Mouse (Mus musculus) intestine, embryonic 14.5 days (tissue): ENCODE data around the gene Tsr1. TPM values are rescaled to one million over a fixed set of nuclear protein-coding genes. Genes with fewer than 3 reads are reported as not detected.

ENCODE experiments used
- ATAC-seq: fragments of 200-750 bp; cut with Nextera tagmentation; replicated peaks from 2 replicates; pipeline ENCODE4 v1.8.0; 2017; ENCODE audit warnings: low read depth, moderate number of reproducible peaks, moderate TSS enrichment, moderate library complexity; ENCODE audit not compliant: low FRiP score, low TSS enrichment
- DNase-seq: peaks from one replicate; pipeline ENCODE4 v3.0.0-alpha.2; 2018; ENCODE audit warnings: low spot score
- H3K27ac ChIP-seq: fragments of 300-500 bp; sonication (generic); 2 replicates; pipeline ENCODE4 v1.5.1; 2014; ENCODE audit warnings: low read depth, mild to moderate bottlenecking, control low read depth
- H3K27me3 ChIP-seq: fragments of 300-500 bp; sonication (generic); replicated peaks from 2 replicates; pipeline ENCODE4 v1.6.1; 2014; ENCODE audit warnings: low read length, control low read depth; ENCODE audit not compliant: control insufficient read depth, insufficient read depth
- H3K36me3 ChIP-seq: fragments of 300-500 bp; sonication (generic); 2 replicates; pipeline ENCODE4 v1.6.1; 2014; ENCODE audit warnings: low read length, control low read depth; ENCODE audit not compliant: control insufficient read depth, insufficient read depth
- H3K4me1 ChIP-seq: fragments of 300-500 bp; sonication (generic); replicated peaks from 2 replicates; pipeline ENCODE4 v1.6.1; 2014; ENCODE audit warnings: low read length, control low read depth, mixed read lengths; ENCODE audit not compliant: control insufficient read depth, insufficient read depth
- H3K4me2 ChIP-seq: fragments of 300-500 bp; sonication (generic); 2 replicates; pipeline ENCODE4 v1.6.1; 2014; ENCODE audit warnings: low read length
- H3K4me3 ChIP-seq: fragments of 300-500 bp; sonication (generic); 2 replicates; pipeline ENCODE4 v1.5.1; 2014; ENCODE audit warnings: low read depth, low read length, control low read depth, mixed read lengths
- H3K9ac ChIP-seq: fragments of 300-500 bp; sonication (generic); 2 replicates; pipeline ENCODE4 v1.6.1; 2014; ENCODE audit warnings: mild to moderate bottlenecking, low read length
- H3K9me3 ChIP-seq: fragments of 300-500 bp; sonication (generic); 2 replicates; pipeline ENCODE4 v1.6.1; 2016; ENCODE audit warnings: low read length, control low read depth; ENCODE audit not compliant: control insufficient read depth
- WGBS: fragments of 180-500 bp; shearing (Covaris S2); extraction: QIAGEN DNeasy Blood & Tissue Kit; methylation state at CpG from one replicate; pipeline ENCODE4 v1.1.7; 2014; 5-methylcytosine and 5-hydroxymethylcytosine counted together
- polyA plus RNA-seq: library from polyadenylated mRNA; unstranded; fragments of >200 nt; fragmentation: Nextera tagmentation; extraction: Ambion mirVana; gene quantifications from 2 replicates; pipeline ENCODE4 v1.2.1, GENCODE M21; 2014

Gene Tsr1
- polyA plus RNA-seq, 1 experiment from 2014 or later: 64.3 TPM

- Histone ChIP-seq H3K9me3 (no peaks in the 10 kb centered on the region), H3K9ac (no peak overlapping the region), H3K4me3 (no peak overlapping the region), H3K4me2 (no peak overlapping the region), H3K27me3 (no peaks in the 10 kb centered on the region), H3K36me3 (peaks cover 70% of the 10 kb centered on the region), H3K4me1 (no peaks in the 10 kb centered on the region), H3K27ac (no peak overlapping the region)
- DNase-seq (no peak), ATAC-seq (no peak)
- WGBS: 82% methylated on average over 12 of the region's 12 CpGs
Observed at GRCm38 (mm10) chr11:74908618-74909399, 10.9 kb downstream of the Tsr1 start.

GRCm38 (mm10) chr11:74909978-74910377, 12.1 kb downstream of the Tsr1 start:
- WGBS: 93% methylated on average over 4 of the region's 4 CpGs
- H3K36me3 ChIP-seq: peaks cover 59% of the 10 kb centered on the region
- no peaks in the 10 kb centered on the region for H3K9me3 ChIP-seq
- DNase-seq (no peak), ATAC-seq (no peak)
- H3K4me2 ChIP-seq: no peak overlapping the region
- no peak overlapping the region for H3K9ac ChIP-seq
- H3K4me1 ChIP-seq: no peaks in the 10 kb centered on the region
- H3K4me3 ChIP-seq: no peak overlapping the region
- H3K27me3 ChIP-seq: no peaks in the 10 kb centered on the region
- no peak overlapping the region for H3K27ac ChIP-seq

GRCm38 (mm10) chr11:74912492-74912891, 14.6 kb downstream of the Tsr1 start:
- WGBS: 82% methylated on average over 3 of the region's 3 CpGs
- Histone ChIP-seq H3K9me3 (no peaks in the 10 kb centered on the region), H3K36me3 (peaks cover 33% of the 10 kb centered on the region), H3K4me3 (no peak overlapping the region), H3K27ac (no peak overlapping the region), H3K9ac (no peak overlapping the region), H3K4me1 (no peaks in the 10 kb centered on the region), H3K27me3 (no peaks in the 10 kb centered on the region), H3K4me2 (no peak overlapping the region)
- ATAC-seq (no peak), DNase-seq (no peak)

- H3K4me1 ChIP-seq: no peaks in the 10 kb centered on the region
- no peak overlapping the region for H3K9ac ChIP-seq
- DNase-seq (no peak), ATAC-seq (no peak)
- no peak overlapping the region for H3K4me3 ChIP-seq
- H3K9me3 ChIP-seq: no peaks in the 10 kb centered on the region
- H3K4me2 ChIP-seq: no peak overlapping the region
- 59% methylated on average over 6 of the region's 6 CpGs for WGBS
- H3K27ac ChIP-seq: no peak overlapping the region
- no peaks in the 10 kb centered on the region for H3K27me3 ChIP-seq
- H3K36me3 ChIP-seq: peaks cover 19% of the 10 kb centered on the region
Observed at GRCm38 (mm10) chr11:74919249-74919648, 21.4 kb downstream of the Tsr1 start.

GRCm38 (mm10) chr11:74924149-74924548, 26.3 kb downstream of the Tsr1 start:
- WGBS: 68% methylated on average over 4 of the region's 4 CpGs
- DNase-seq: no peak

GRCm38 (mm10) chr11:74925577-74926387, 27.9 kb downstream of the Tsr1 start, which contains the start of the genes Smg6 and Srr:
Smg6 (plus strand) TSS chr11:74925823.
Srr (minus strand) TSS chr11:74925948.
- under 1% methylated on average over 82 of the region's 88 CpGs for WGBS
- Histone ChIP-seq H3K9ac (peak within 1 kb of the TSS; percentile 94), H3K4me1 (peaks cover 16% of the 10 kb centered on the region), H3K4me3 (peak within 1 kb of the TSS; percentile 98), H3K27me3 (no peaks in the 10 kb centered on the region), H3K4me2 (peak within 1 kb of the TSS; percentile 63), H3K36me3 (peaks cover 13% of the 10 kb centered on the region), H3K9me3 (no peaks in the 10 kb centered on the region), H3K27ac (peak within 1 kb of the TSS; percentile 97)
- DNase-seq (peak; percentile 97), ATAC-seq (peak; percentile 97)

More at GRCm38 (mm10) chr11:74924149-74924548, 26.3 kb downstream of the Tsr1 start:
- H3K4me3 ChIP-seq: no peak overlapping the region
- H3K4me2 ChIP-seq: no peak overlapping the region
- H3K36me3 ChIP-seq: peaks cover 4% of the 10 kb centered on the region
- H3K27ac ChIP-seq: no peak overlapping the region
- no peaks in the 10 kb centered on the region for H3K27me3 ChIP-seq
- H3K4me1 ChIP-seq: peaks cover 16% of the 10 kb centered on the region
- no peak overlapping the region for H3K9ac ChIP-seq
- H3K9me3 ChIP-seq: no peaks in the 10 kb centered on the region
- no peak for ATAC-seq

- Histone ChIP-seq H3K27ac (peak overlapping the region; percentile 97), H3K36me3 (peaks cover 19% of the 10 kb centered on the region; the same call in 1 of the 2 replicates), H3K9me3 (no peaks in the 10 kb centered on the region), H3K4me1 (peaks cover 16% of the 10 kb centered on the region), H3K4me3 (peak overlapping the region; percentile 98), H3K9ac (peak overlapping the region; percentile 94), H3K4me2 (peak overlapping the region; percentile 63), H3K27me3 (no peaks in the 10 kb centered on the region)
- 4% methylated on average over 11 of the region's 11 CpGs for WGBS
- ATAC-seq (no peak), DNase-seq (no peak)
Observed at GRCm38 (mm10) chr11:74926388-74927005, 28.6 kb downstream of the Tsr1 start.

- H3K4me2 ChIP-seq: peak overlapping the region; percentile 63
- no peak overlapping the region for H3K27ac ChIP-seq
- ATAC-seq (no peak), DNase-seq (no peak)
- 94% methylated on average over 2 of the region's 2 CpGs for WGBS
- no peaks in the 10 kb centered on the region for H3K9me3 ChIP-seq
- peaks cover 27% of the 10 kb centered on the region for H3K36me3 ChIP-seq
- H3K9ac ChIP-seq: no peak overlapping the region
- peak overlapping the region; percentile 98; the same call in 1 of the 2 replicates for H3K4me3 ChIP-seq
- no peaks in the 10 kb centered on the region for H3K27me3 ChIP-seq
- H3K4me1 ChIP-seq: peaks cover 16% of the 10 kb centered on the region
Observed at GRCm38 (mm10) chr11:74927236-74927725, 29.4 kb downstream of the Tsr1 start.
